Mouse (Mus musculus) ES-Bruce4 (cell line): ENCODE data around the gene Arfrp1.

Source experiments
- CTCF ChIP-seq: IDR thresholded peaks from one replicate; pipeline ENCODE4 v1.8.1; 2011; ENCODE audit warnings: low read depth, low read length
- POLR2A ChIP-seq: IDR thresholded peaks from one replicate; pipeline ENCODE4 v1.8.1; 2011; ENCODE audit warnings: low read length; ENCODE audit not compliant: insufficient read depth

- TF ChIP-seq CTCF (no peak), POLR2A (no peak)
Measured at GRCm38 (mm10) chr2:181356780-181357179, 8.4 kb downstream of the Arfrp1 start.
